Mouse (Mus musculus): ENCODE measurements at regions not wholly inside any gene's neighbourhood (a gene's known extent, or its start where the extent isn't known, plus 50 kb on each side); places are given as distances from the start of the nearest gene placed in this dataset.

DNA sequence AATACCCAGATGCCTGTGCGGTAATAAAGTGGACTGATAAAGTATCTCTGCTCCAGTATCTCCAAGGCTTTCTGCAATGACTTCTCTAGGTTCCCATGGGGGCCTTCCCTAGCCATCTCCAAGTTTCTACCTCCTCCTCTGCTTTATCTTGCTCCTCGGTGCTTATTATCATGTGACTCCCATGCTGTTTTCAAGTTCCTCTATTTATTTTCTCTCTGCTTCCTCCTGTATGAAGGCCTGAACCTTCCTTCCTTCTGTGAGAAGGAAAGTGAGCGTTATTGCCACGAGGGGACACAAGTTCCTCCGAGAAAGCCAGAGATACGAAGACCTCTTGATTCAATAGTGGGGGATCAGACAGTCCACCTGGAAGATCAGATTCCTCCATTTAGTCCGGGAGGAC, 77.4 kb upstream of the Pkdcc start:
- H3K27ac ChIP-seq (ENCODE audit: insufficient read depth, low read depth): no peak overlapping the region
- dilution Hi-C loops (cut with MboI; ENCODE audit: extremely low pct_ligation_motif_present, extremely low pct_unique_long_range_greater_than_20kb, low sequenced_read_pairs) (no loop called here), in situ Hi-C loops (cut with MboI; ENCODE audit: low pct_ligation_motif_present, low pct_unique_long_range_greater_than_20kb, low sequenced_read_pairs) (no loop called here)

DNA sequence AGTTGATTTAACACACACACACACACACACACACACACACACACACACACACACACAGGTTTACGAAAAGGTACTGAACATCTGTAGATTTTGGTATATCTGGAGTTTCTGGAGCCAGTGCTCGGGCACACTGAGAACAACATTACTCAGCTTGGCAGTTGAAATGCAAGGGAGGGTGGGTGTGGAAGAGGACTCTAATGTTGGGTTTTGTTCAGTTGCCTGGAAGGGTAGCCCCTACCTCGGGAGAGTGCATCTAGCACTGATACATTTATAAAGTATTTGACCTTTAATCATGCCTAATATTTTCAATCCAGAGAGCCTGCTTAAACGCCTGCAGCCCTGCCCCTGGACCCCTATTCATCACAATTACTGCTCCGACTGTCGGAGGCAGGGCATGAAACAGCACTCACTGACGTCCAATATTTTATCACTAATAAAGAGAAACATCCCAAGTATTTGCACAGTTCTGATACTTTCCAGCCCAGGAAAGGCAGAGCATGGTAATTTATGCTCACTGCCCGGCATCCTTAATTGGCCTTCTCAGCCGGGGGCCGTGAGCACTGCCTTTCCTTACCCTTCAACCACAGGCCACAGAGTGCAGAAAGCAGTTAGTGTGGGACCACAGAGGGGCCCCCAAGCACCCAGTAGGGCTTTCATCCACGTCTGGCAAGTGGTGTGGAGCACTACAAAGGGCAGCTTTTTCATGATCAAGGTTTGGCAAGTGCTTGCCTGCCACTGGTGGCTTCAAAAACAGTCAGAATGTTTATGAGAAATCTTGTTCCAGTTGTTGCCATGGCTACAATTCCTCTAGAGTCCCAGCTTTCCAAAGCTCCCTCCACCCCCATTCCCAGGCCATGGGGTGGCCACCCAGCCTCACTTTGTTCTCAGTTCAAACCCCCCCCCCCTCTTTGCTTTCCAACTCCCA, 76.3 kb upstream of the Pkdcc start:
- Histone ChIP-seq H3K36me3 (replicated peaks in 1 of 2; ENCODE audit: control insufficient read depth in 1 of 2, insufficient read depth in 1 of 2, low read length in 1 of 2) (no peaks in the 10 kb centered on the region), H3K79me2 (replicated peaks; ENCODE audit: control insufficient read depth, extremely low read depth, insufficient read depth, poor library complexity, severe bottlenecking) (no peaks in the 10 kb centered on the region), H3K27me3 (replicated peaks) (no peaks in the 10 kb centered on the region), H3K4me2 (ENCODE audit: insufficient read depth, low read depth, poor library complexity, severe bottlenecking) (no peak overlapping the region), H3K9ac (ENCODE audit: insufficient read depth, low read depth) (no peak overlapping the region), H3K9me3 (replicated peaks; ENCODE audit: low read length) (no peaks in the 10 kb centered on the region), H3K4me1 (ENCODE audit: control insufficient read depth in 1 of 2, insufficient read depth in 2 of 2) (peaks cover 0 to 21% of the 10 kb centered on the region in 2 experiments; a peak in 2 of 4 replicates), H3K27ac (ENCODE audit: insufficient read depth, low read depth) (no peak overlapping the region), H3K4me3 (replicated peaks in 1 of 3; ENCODE audit: low read depth in 2 of 3, low read length in 2 of 3, poor library complexity in 1 of 3) (no peak overlapping the region)
- DNase-seq (ENCODE audit: extremely low read depth): no peak
- dilution Hi-C loops (cut with MboI; ENCODE audit: extremely low pct_ligation_motif_present, extremely low pct_unique_long_range_greater_than_20kb, low sequenced_read_pairs) (no loop called here), in situ Hi-C loops (cut with MboI; ENCODE audit: low pct_ligation_motif_present, low pct_unique_long_range_greater_than_20kb, low sequenced_read_pairs) (no loop called here)
- no peak for TF ChIP-seq USF2 (conservative IDR thresholded peaks at IDR 0.05; ENCODE audit: low read depth, low read length)
- no peak for TF ChIP-seq MAFK (IDR thresholded peaks at IDR 0.05; ENCODE audit: insufficient replicate concordance, low read length)
- no peak for TF ChIP-seq USF1 (IDR thresholded peaks at IDR 0.05; ENCODE audit: low read depth, low read length)
- TF ChIP-seq JUND (conservative IDR thresholded peaks at IDR 0.05; ENCODE audit: low read depth, low read length): no peak
- TF ChIP-seq BHLHE40 (IDR thresholded peaks at IDR 0.05; ENCODE audit: low read depth, low read length): no peak
- TF ChIP-seq KAT2A (IDR thresholded peaks at IDR 0.05; ENCODE audit: insufficient replicate concordance, low read length): no peak
- TF ChIP-seq NRF1 (IDR thresholded peaks at IDR 0.05; ENCODE audit: low read depth, low read length): no peak
- TF ChIP-seq RAD21 (IDR thresholded peaks at IDR 0.05; ENCODE audit: low read depth, low read length): no peak
- TF ChIP-seq NELFE (IDR thresholded peaks at IDR 0.05; ENCODE audit: low read depth, low read length): no peak
- TF ChIP-seq IRF4 (IDR thresholded peaks at IDR 0.05; ENCODE audit: low read depth, low read length): no peak

More for the DNA sequence above, 77.4 kb upstream of the Pkdcc start:
- Histone ChIP-seq H3K4me1 (ENCODE audit: control insufficient read depth in 1 of 2, insufficient read depth in 2 of 2) (peaks cover 0 to 21% of the 10 kb centered on the region in 2 experiments; a peak in 2 of 4 replicates), H3K9ac (ENCODE audit: insufficient read depth, low read depth) (no peak overlapping the region), H3K36me3 (replicated peaks in 1 of 2; ENCODE audit: control insufficient read depth in 1 of 2, insufficient read depth in 1 of 2, low read length in 1 of 2) (no peaks in the 10 kb centered on the region), H3K79me2 (replicated peaks; ENCODE audit: control insufficient read depth, extremely low read depth, insufficient read depth, poor library complexity, severe bottlenecking) (no peaks in the 10 kb centered on the region), H3K9me3 (replicated peaks; ENCODE audit: low read length) (no peaks in the 10 kb centered on the region), H3K4me2 (ENCODE audit: insufficient read depth, low read depth, poor library complexity, severe bottlenecking) (no peak overlapping the region), H3K4me3 (replicated peaks in 1 of 3; ENCODE audit: low read depth in 2 of 3, low read length in 2 of 3, poor library complexity in 1 of 3) (no peak overlapping the region), H3K27me3 (replicated peaks) (no peaks in the 10 kb centered on the region)
- DNase-seq (ENCODE audit: extremely low read depth): peak; percentile 16
- TF ChIP-seq CHD1 (IDR thresholded peaks at IDR 0.05; ENCODE audit: low read depth, low read length) (no peak), USF1 (IDR thresholded peaks at IDR 0.05; ENCODE audit: low read depth, low read length) (no peak), CHD2 (IDR thresholded peaks at IDR 0.05; ENCODE audit: low read length) (no peak), TBP (conservative IDR thresholded peaks at IDR 0.05; ENCODE audit: low read depth, low read length) (no peak), PAX5 (IDR thresholded peaks at IDR 0.05; ENCODE audit: low read length) (no peak), EP300 (IDR thresholded peaks at IDR 0.05; ENCODE audit: low read length) (no peak), RAD21 (IDR thresholded peaks at IDR 0.05; ENCODE audit: low read depth, low read length) (no peak), SMC3 (IDR thresholded peaks at IDR 0.05; ENCODE audit: low read depth, low read length) (no peak), ZNF384 (IDR thresholded peaks at IDR 0.05; ENCODE audit: low read depth, low read length) (no peak), RCOR1 (conservative IDR thresholded peaks at IDR 0.05; ENCODE audit: low read depth, low read length) (no peak), JUN (IDR thresholded peaks at IDR 0.05; ENCODE audit: insufficient read depth, low read depth, low read length) (no peak), POLR2A (IDR thresholded peaks at IDR 0.05; ENCODE audit: low read depth, low read length) (no peak), ZMIZ1 (IDR thresholded peaks at IDR 0.05; ENCODE audit: low read depth, low read length) (no peak), CTCF (conservative IDR thresholded peaks at IDR 0.05 in 1 of 2, IDR thresholded peaks at IDR 0.05 in 1 of 2; ENCODE audit: low read depth in 2 of 2, low read length in 2 of 2) (no peak), KAT2A (IDR thresholded peaks at IDR 0.05; ENCODE audit: insufficient replicate concordance, low read length) (no peak)

Measured in CH12.LX (cell line).